Mouse (Mus musculus) kidney, embryonic 15.5 days (tissue): ENCODE results near the gene Lamb3. TPM values are rescaled to one million over a fixed set of nuclear protein-coding genes. Genes with fewer than 3 reads are reported as not detected.

Source experiments
- ATAC-seq: fragments of 200-750 bp; cut with Nextera tagmentation; replicated peaks from 2 replicates; pipeline ENCODE4 v1.8.0; 2017; ENCODE audit warnings: moderate TSS enrichment; ENCODE audit not compliant: low FRiP score
- H3K27ac ChIP-seq: fragments of 300-500 bp; sonication (generic); 2 replicates; pipeline ENCODE4 v1.5.1; 2015; ENCODE audit warnings: mild to moderate bottlenecking, inconsistent platforms
- H3K27me3 ChIP-seq: fragments of 300-500 bp; sonication (generic); 2 replicates; pipeline ENCODE4 v1.6.1; 2015; ENCODE audit warnings: inconsistent platforms
- H3K36me3 ChIP-seq: fragments of 300-500 bp; sonication (generic); 2 replicates; pipeline ENCODE4 v1.6.1; 2015; ENCODE audit warnings: inconsistent platforms
- H3K4me1 ChIP-seq: fragments of 300-500 bp; sonication (generic); 2 replicates; pipeline ENCODE4 v1.6.1; 2015; ENCODE audit warnings: inconsistent platforms
- H3K4me2 ChIP-seq: fragments of 300-500 bp; sonication (generic); 2 replicates; pipeline ENCODE4 v1.6.1; 2015; ENCODE audit warnings: moderate library complexity, mild to moderate bottlenecking, inconsistent platforms
- H3K4me3 ChIP-seq: fragments of 300-500 bp; sonication (generic); replicated peaks from 2 replicates; pipeline ENCODE4 v1.5.1; 2015; ENCODE audit warnings: mild to moderate bottlenecking, inconsistent platforms
- H3K9ac ChIP-seq: fragments of 300-500 bp; sonication (generic); 2 replicates; pipeline ENCODE4 v1.6.1; 2015; ENCODE audit warnings: mild to moderate bottlenecking, inconsistent platforms
- H3K9me3 ChIP-seq: fragments of 300-500 bp; sonication (generic); replicated peaks from 2 replicates; pipeline ENCODE4 v1.6.1; 2016; ENCODE audit warnings: inconsistent platforms
- WGBS: fragments of 180-500 bp; shearing (Covaris S2); methylation state at CpG from one replicate; pipeline ENCODE4 v1.1.7; 2015; ENCODE audit warnings: mixed read lengths; 5-methylcytosine and 5-hydroxymethylcytosine counted together
- polyA plus RNA-seq: library from polyadenylated mRNA; unstranded; fragments of >200 nt; fragmentation: Nextera tagmentation; extraction: Ambion mirVana; gene quantifications from 2 replicates; pipeline ENCODE4 v1.2.1, GENCODE M21; 2015

Lamb3 gene
- polyA plus RNA-seq, 1 experiment from 2014 or later: 1.6 TPM

GRCm38 (mm10) chr1:193310519-193311085, 103.1 kb downstream of the Lamb3 start:
- H3K27ac ChIP-seq: no peak overlapping the region
- H3K9me3 ChIP-seq: no peaks in the 10 kb centered on the region
- H3K4me3 ChIP-seq: no peak overlapping the region
- no peak overlapping the region for H3K9ac ChIP-seq
- no peaks in the 10 kb centered on the region for H3K27me3 ChIP-seq
- H3K4me2 ChIP-seq: no peak overlapping the region
- WGBS: 79% methylated on average over 3 of the region's 3 CpGs
- peaks cover 6% of the 10 kb centered on the region; the same call in 1 of the 2 replicates for H3K4me1 ChIP-seq
- no peaks in the 10 kb centered on the region for H3K36me3 ChIP-seq
- ATAC-seq: no peak

GRCm38 (mm10) chr1:193311596-193311995, 104.1 kb downstream of the Lamb3 start:
- Histone ChIP-seq H3K27ac (no peak overlapping the region), H3K4me3 (no peak overlapping the region), H3K4me1 (peaks cover 6% of the 10 kb centered on the region; the same call in 1 of the 2 replicates), H3K9ac (no peak overlapping the region), H3K36me3 (no peaks in the 10 kb centered on the region), H3K27me3 (no peaks in the 10 kb centered on the region), H3K4me2 (no peak overlapping the region), H3K9me3 (no peaks in the 10 kb centered on the region)
- 48% methylated on average over 1 of the region's 1 CpGs for WGBS
- ATAC-seq: 0 out of 2 replicates have a peak, but pooled peaks have one; percentile 44

GRCm38 (mm10) chr1:193315705-193316357, 108.3 kb downstream of the Lamb3 start:
- ATAC-seq: peak; percentile 55
- 72% methylated on average over 5 of the region's 5 CpGs for WGBS
- Histone ChIP-seq H3K4me3 (no peak overlapping the region), H3K36me3 (no peaks in the 10 kb centered on the region), H3K27ac (peak overlapping the region; percentile 77), H3K4me1 (peaks cover 11% of the 10 kb centered on the region; the same call in 1 of the 2 replicates), H3K9me3 (no peaks in the 10 kb centered on the region), H3K9ac (no peak overlapping the region), H3K27me3 (no peaks in the 10 kb centered on the region; the same call in 1 of the 2 replicates), H3K4me2 (no peak overlapping the region)

DNA sequence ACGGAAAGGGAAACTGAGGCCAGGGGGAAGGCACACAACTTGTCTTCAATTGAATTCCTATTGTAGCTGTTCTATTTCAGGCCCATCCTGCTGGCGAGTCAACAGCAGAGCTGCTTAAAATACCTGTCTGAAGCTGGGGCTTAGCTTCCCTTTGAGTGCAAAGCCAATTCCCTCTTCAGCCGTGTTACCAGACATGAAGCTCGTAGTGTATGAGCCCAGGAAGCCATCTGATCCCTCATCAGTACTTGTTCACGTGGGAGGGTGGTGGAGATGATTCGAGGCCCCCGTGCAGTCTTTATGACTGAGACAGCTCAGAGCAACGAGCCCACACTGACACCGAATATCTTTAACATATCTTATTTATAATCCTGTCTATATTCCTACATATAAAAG, 108.9 kb downstream of the Lamb3 start:
- H3K9ac ChIP-seq: no peak overlapping the region
- H3K4me2 ChIP-seq: no peak overlapping the region
- peak overlapping the region; percentile 77 for H3K27ac ChIP-seq
- no peak for ATAC-seq
- no peaks in the 10 kb centered on the region; the same call in 1 of the 2 replicates for H3K27me3 ChIP-seq
- H3K4me1 ChIP-seq: peaks cover 11% of the 10 kb centered on the region; the same call in 1 of the 2 replicates
- H3K4me3 ChIP-seq: no peak overlapping the region
- H3K9me3 ChIP-seq: no peaks in the 10 kb centered on the region
- 63% methylated on average over 9 of the region's 9 CpGs for WGBS
- no peaks in the 10 kb centered on the region for H3K36me3 ChIP-seq

- Histone ChIP-seq H3K4me2 (no peak overlapping the region), H3K36me3 (no peaks in the 10 kb centered on the region), H3K9me3 (no peaks in the 10 kb centered on the region), H3K9ac (no peak overlapping the region), H3K27ac (peak overlapping the region; percentile 51; the same call in 1 of the 2 replicates), H3K4me1 (peaks cover 8% of the 10 kb centered on the region; the same call in 1 of the 2 replicates), H3K4me3 (no peak overlapping the region), H3K27me3 (no peaks in the 10 kb centered on the region; the same call in 1 of the 2 replicates)
- peak; percentile 43; the same call in 1 of the 2 replicates for ATAC-seq
- WGBS: 45% methylated on average over 6 of the region's 6 CpGs
Observed at GRCm38 (mm10) chr1:193317159-193317559, 109.7 kb downstream of the Lamb3 start.

GRCm38 (mm10) chr1:193319721-193320120, 112.2 kb downstream of the Lamb3 start:
- H3K4me1 ChIP-seq: 0 out of 2 replicates have a peak, but pooled peaks cover 8% of the 10 kb centered on the region
- H3K36me3 ChIP-seq: no peaks in the 10 kb centered on the region
- no peak overlapping the region for H3K9ac ChIP-seq
- no peaks in the 10 kb centered on the region for H3K9me3 ChIP-seq
- ATAC-seq: no peak
- H3K27ac ChIP-seq: no peak overlapping the region
- H3K4me3 ChIP-seq: no peak overlapping the region
- no peaks in the 10 kb centered on the region; the same call in 1 of the 2 replicates for H3K27me3 ChIP-seq
- no peak overlapping the region for H3K4me2 ChIP-seq
- 74% methylated on average over 3 of the region's 3 CpGs for WGBS

DNA sequence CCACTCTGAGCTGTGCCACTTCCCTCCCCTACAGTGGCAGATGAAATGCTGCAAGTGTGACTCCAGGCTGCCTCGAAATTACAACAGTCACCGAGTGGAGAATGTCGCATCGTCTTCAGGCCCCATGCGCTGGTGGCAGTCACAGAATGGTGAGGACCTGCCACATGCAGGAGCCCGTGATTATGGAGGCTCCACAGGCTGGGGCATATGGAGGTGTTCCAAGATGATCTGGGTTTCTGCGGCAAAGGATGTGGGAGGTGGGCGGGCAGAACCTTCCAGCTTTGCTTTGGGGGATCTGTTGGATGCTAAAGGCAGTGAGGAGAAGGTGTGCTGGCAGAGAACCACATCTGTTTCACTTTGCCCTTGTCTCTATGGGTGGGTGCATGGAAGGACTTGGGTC, 112.9 kb downstream of the Lamb3 start:
- 0 out of 2 replicates have a peak, but pooled peaks cover 6% of the 10 kb centered on the region for H3K4me1 ChIP-seq
- no peak overlapping the region for H3K27ac ChIP-seq
- WGBS: 87% methylated on average over 8 of the region's 8 CpGs
- H3K36me3 ChIP-seq: no peaks in the 10 kb centered on the region
- ATAC-seq: no peak
- no peak overlapping the region for H3K4me2 ChIP-seq
- no peak overlapping the region for H3K4me3 ChIP-seq
- no peaks in the 10 kb centered on the region for H3K9me3 ChIP-seq
- no peaks in the 10 kb centered on the region; the same call in 1 of the 2 replicates for H3K27me3 ChIP-seq
- H3K9ac ChIP-seq: no peak overlapping the region

DNA sequence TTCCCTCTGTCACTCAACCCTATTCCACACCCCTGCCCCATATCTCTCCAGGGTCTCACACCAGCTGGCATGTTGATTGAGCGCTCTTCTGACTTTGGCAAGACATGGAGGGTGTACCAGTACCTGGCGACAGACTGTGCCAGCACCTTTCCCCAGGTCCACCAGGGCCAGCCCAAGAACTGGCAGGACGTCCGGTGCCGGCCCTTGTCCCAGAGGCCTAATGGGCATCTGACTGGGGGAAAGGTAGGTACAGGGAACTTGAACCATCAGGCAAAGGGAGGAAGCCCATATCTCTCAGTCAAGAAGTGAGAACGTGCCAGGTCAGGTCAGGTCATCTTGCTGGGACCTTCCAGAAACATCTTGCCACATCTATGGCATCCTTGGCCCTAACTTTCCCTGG, 116.2 kb downstream of the Lamb3 start:
- Histone ChIP-seq H3K27ac (no peak overlapping the region), H3K9me3 (no peaks in the 10 kb centered on the region), H3K27me3 (no peaks in the 10 kb centered on the region; the same call in 1 of the 2 replicates), H3K9ac (no peak overlapping the region), H3K4me2 (no peak overlapping the region), H3K36me3 (no peaks in the 10 kb centered on the region), H3K4me1 (no peaks in the 10 kb centered on the region), H3K4me3 (no peak overlapping the region)
- ATAC-seq: no peak
- WGBS: 91% methylated on average over 6 of the region's 6 CpGs

GRCm38 (mm10) chr1:193324224-193324623, 116.7 kb downstream of the Lamb3 start:
- Histone ChIP-seq H3K4me1 (no peaks in the 10 kb centered on the region), H3K4me3 (no peak overlapping the region), H3K36me3 (no peaks in the 10 kb centered on the region), H3K9ac (no peak overlapping the region), H3K4me2 (no peak overlapping the region), H3K9me3 (no peaks in the 10 kb centered on the region), H3K27me3 (no peaks in the 10 kb centered on the region; the same call in 1 of the 2 replicates), H3K27ac (no peak overlapping the region)
- no peak for ATAC-seq
- WGBS: 39% methylated on average over 2 of the region's 2 CpGs

GRCm38 (mm10) chr1:193325891-193326290, 118.4 kb downstream of the Lamb3 start:
- WGBS: 91% methylated on average over 6 of the region's 6 CpGs
- Histone ChIP-seq H3K4me2 (no peak overlapping the region), H3K27ac (no peak overlapping the region), H3K9ac (no peak overlapping the region), H3K4me1 (peaks cover 3% of the 10 kb centered on the region; the same call in 1 of the 2 replicates), H3K9me3 (no peaks in the 10 kb centered on the region), H3K27me3 (no peaks in the 10 kb centered on the region), H3K4me3 (no peak overlapping the region), H3K36me3 (no peaks in the 10 kb centered on the region)
- ATAC-seq: no peak

GRCm38 (mm10) chr1:193326456-193327145, 119.1 kb downstream of the Lamb3 start:
- Histone ChIP-seq H3K9me3 (no peaks in the 10 kb centered on the region), H3K4me2 (no peak overlapping the region), H3K27ac (peak overlapping the region; percentile 75; the same call in 1 of the 2 replicates), H3K4me1 (peaks cover 3% of the 10 kb centered on the region; the same call in 1 of the 2 replicates), H3K27me3 (no peaks in the 10 kb centered on the region), H3K36me3 (no peaks in the 10 kb centered on the region), H3K9ac (no peak overlapping the region), H3K4me3 (no peak overlapping the region)
- peak; percentile 26 for ATAC-seq
- whole genome bisulfite sequencing: 40% methylated on average over 7 of the region's 7 CpGs

DNA sequence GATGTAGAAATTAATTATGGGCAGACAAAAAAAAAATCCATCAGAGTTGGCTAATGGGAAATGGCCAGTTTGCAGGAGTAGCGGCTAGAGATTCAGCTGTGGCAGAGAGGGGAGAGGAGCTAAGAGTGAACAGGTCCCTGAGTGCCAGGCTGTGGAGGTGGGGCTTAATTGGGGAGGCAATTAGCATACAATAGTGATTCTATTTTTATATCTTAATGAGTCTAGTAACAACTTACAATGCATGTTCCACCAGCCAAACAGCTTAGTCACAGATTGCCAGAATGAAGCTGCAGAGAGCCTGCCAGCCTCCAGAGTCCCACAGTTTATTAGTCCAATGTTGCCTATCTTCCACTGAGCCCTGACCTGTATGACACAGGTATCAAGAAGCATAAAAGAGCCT, 119.7 kb downstream of the Lamb3 start:
- WGBS: 72% methylated on average over 1 of the region's 1 CpGs
- H3K9me3 ChIP-seq: no peaks in the 10 kb centered on the region
- no peaks in the 10 kb centered on the region for H3K27me3 ChIP-seq
- H3K9ac ChIP-seq: no peak overlapping the region
- no peak overlapping the region for H3K4me2 ChIP-seq
- no peak for ATAC-seq
- H3K4me3 ChIP-seq: no peak overlapping the region
- peaks cover 3% of the 10 kb centered on the region; the same call in 1 of the 2 replicates for H3K4me1 ChIP-seq
- H3K36me3 ChIP-seq: no peaks in the 10 kb centered on the region
- no peak overlapping the region for H3K27ac ChIP-seq
